Mouse (Mus musculus) kidney, postnatal 0 days (tissue): Measurements from ENCODE around the gene Nxpe4. TPM values are rescaled to one million over a fixed set of nuclear protein-coding genes. Genes with fewer than 3 reads are reported as not detected.

Source experiments
- ATAC-seq: fragments of 200-750 bp; cut with Nextera tagmentation; replicated peaks from 2 replicates; pipeline ENCODE4 v1.8.0; 2017; ENCODE audit warnings: low read depth, moderate number of reproducible peaks, moderate TSS enrichment, moderate library complexity; ENCODE audit not compliant: low FRiP score
- DNase-seq: peaks from one replicate; pipeline ENCODE4 v3.0.0-alpha.2; 2016; ENCODE audit warnings: low spot score
- H3K27ac ChIP-seq: fragments of 300-500 bp; sonication (generic); 2 replicates; pipeline ENCODE4 v1.5.1; 2014; ENCODE audit warnings: mild to moderate bottlenecking
- H3K27me3 ChIP-seq: fragments of 300-500 bp; sonication (generic); 2 replicates; pipeline ENCODE4 v1.6.1; 2014; ENCODE audit warnings: low read length, mixed read lengths; ENCODE audit not compliant: insufficient read depth
- H3K36me3 ChIP-seq: fragments of 300-500 bp; sonication (generic); 2 replicates; pipeline ENCODE4 v1.6.1; 2014; ENCODE audit warnings: low read length, mixed read lengths; ENCODE audit not compliant: insufficient read depth
- H3K4me1 ChIP-seq: fragments of 300-500 bp; sonication (generic); replicated peaks from 2 replicates; pipeline ENCODE4 v1.6.1; 2014; ENCODE audit warnings: antibody characterized with exemption, low read length, mixed read lengths; ENCODE audit not compliant: insufficient read depth
- H3K4me2 ChIP-seq: fragments of 300-500 bp; sonication (generic); 2 replicates; pipeline ENCODE4 v1.6.1; 2014; ENCODE audit warnings: mild to moderate bottlenecking, low read length, moderate library complexity, mixed read lengths
- H3K4me3 ChIP-seq: fragments of 300-500 bp; sonication (generic); replicated peaks from 2 replicates; pipeline ENCODE4 v1.5.1; 2014; ENCODE audit warnings: low read depth, low read length
- H3K9ac ChIP-seq: fragments of 300-500 bp; sonication (generic); 2 replicates; pipeline ENCODE4 v1.6.1; 2014; ENCODE audit warnings: low read depth, low read length
- H3K9me3 ChIP-seq: fragments of 300-500 bp; sonication (generic); replicated peaks from 2 replicates; pipeline ENCODE4 v1.6.1; 2016; ENCODE audit warnings: low read length, inconsistent platforms, mixed read lengths
- CTCF ChIP-seq: IDR thresholded peaks from 2 replicates; pipeline ENCODE4 v1.5.1; 2016; ENCODE audit warnings: antibody characterized with exemption, low read depth, mild to moderate bottlenecking, moderate library complexity
- WGBS: fragments of 180-500 bp; shearing (Covaris S2); extraction: QIAGEN DNeasy Blood & Tissue Kit; methylation state at CpG from one replicate; pipeline ENCODE4 v1.1.7; 2014; 5-methylcytosine and 5-hydroxymethylcytosine counted together
- polyA plus RNA-seq: library from polyadenylated mRNA; unstranded; fragments of >200 nt; fragmentation: Nextera tagmentation; extraction: Ambion mirVana; gene quantifications from 2 replicates; pipeline ENCODE4 v1.2.1, GENCODE M21; 2015

The Nxpe4 gene
- polyA plus RNA-seq, 1 experiment from 2014 or later = 8.9 TPM

DNA sequence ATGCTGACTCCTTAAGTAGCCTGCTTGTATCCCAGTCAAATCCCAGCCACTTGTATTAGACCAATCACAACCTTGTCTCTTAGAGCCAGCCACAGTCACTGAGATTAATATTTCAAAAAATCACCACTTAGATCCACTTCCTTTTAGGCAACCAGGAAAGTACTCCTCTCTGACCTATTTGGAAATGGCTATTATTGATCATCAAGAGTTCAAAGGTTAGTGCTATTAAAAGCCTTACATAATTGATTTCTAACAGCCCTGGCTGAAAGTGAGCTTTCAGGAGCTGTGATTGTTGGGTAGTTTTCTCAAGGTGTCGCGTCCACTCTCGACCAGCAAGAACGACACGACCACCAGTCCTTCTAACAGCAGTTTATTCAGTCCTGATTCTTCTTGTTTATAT is 149.4 kb downstream of the Nxpe4 start:
- Histone ChIP-seq H3K9me3 (no peaks in the 10 kb centered on the region), H3K4me3 (no peak overlapping the region), H3K27ac (no peak overlapping the region), H3K36me3 (no peaks in the 10 kb centered on the region), H3K4me1 (no peaks in the 10 kb centered on the region), H3K4me2 (no peak overlapping the region), H3K27me3 (no peaks in the 10 kb centered on the region), H3K9ac (no peak overlapping the region)
- no peak for TF ChIP-seq CTCF
- DNase-seq = no peak
- WGBS = 74% methylated on average over 5 of the region's 5 CpGs
- ATAC-seq = no peak

DNA sequence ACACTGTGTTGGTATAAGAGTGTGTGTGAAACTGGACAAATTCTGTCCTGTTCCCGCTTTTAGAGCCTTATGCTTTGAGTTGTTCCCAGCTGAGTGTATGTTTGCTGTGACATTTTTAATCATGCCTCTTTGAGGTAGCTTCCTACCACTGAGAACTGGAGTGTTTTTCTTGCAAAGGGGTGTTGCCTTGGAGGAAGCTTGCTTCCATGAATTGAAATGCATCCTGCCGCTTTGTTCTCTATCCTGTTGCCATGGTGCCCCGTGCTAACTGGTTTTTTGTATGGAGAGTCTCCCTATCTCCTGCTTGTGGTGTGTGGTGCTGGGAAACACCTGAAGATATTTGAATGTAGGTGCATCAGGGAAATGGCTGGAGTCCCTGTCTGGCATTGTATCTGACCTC is 152.4 kb downstream of the Nxpe4 start:
- Histone ChIP-seq H3K4me1 (no peaks in the 10 kb centered on the region), H3K9me3 (no peaks in the 10 kb centered on the region), H3K4me3 (no peak overlapping the region), H3K27me3 (no peaks in the 10 kb centered on the region), H3K4me2 (peak overlapping the region; percentile 21; the same call in 1 of the 2 replicates), H3K36me3 (no peaks in the 10 kb centered on the region), H3K9ac (no peak overlapping the region), H3K27ac (peak overlapping the region; percentile 73)
- no peak for TF ChIP-seq CTCF
- 38% methylated on average over 3 of the region's 3 CpGs for WGBS
- ATAC-seq (no peak), DNase-seq (peak; percentile 39)

DNA sequence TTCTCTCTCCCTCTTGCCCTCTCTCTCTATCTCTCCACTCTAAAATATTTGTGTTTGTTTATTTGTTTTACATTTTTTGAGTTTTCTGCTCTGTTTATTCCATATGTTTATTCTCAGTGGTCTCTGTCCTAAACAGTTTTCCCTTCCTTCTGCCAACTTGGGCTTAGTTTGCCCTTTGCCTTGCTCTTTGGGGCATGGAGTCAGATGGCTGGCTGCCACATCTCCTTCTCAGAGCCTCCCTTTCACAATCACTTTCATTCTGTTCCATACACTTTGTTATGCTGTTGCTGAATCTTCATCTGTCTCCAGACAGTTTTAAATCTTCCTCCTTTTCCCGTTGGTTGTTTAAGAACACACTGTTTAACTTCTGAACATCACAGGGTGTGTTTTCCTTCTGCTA is 154.0 kb downstream of the Nxpe4 start:
- ATAC-seq = no peak
- Histone ChIP-seq H3K27me3 (no peaks in the 10 kb centered on the region), H3K36me3 (no peaks in the 10 kb centered on the region), H3K27ac (no peak overlapping the region), H3K9ac (no peak overlapping the region), H3K4me1 (no peaks in the 10 kb centered on the region), H3K9me3 (no peaks in the 10 kb centered on the region), H3K4me2 (no peak overlapping the region), H3K4me3 (no peak overlapping the region)
- DNase-seq = no peak
- TF ChIP-seq CTCF = no peak
- 68% methylated on average over 1 of the region's 1 CpGs for WGBS

DNA sequence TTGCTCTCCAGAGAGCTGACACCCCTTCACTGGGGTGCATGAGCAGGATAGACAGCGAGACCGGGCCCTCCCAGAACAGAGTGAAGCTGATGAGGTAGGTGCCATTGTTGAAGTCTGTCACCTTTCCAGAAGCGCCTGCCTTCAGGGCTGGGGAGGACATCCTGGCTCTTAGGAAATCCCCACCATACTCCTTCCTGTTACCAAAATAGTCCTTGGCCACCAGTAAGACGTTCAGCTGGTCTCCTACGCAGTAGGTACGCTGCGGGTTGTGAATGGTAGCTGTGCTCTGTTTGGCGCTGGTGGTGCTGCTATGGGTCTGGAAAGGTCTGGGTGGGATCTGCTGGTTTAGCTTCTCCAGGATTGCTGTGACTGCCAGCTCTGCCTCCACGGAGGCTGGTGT is 164.5 kb downstream of the Nxpe4 start:
- H3K4me1 ChIP-seq = no peaks in the 10 kb centered on the region
- H3K9me3 ChIP-seq = no peaks in the 10 kb centered on the region
- WGBS = 87% methylated on average over 9 of the region's 9 CpGs
- H3K27me3 ChIP-seq = no peaks in the 10 kb centered on the region
- no peaks in the 10 kb centered on the region for H3K36me3 ChIP-seq
- no peak for TF ChIP-seq CTCF
- no peak overlapping the region for H3K4me3 ChIP-seq
- ATAC-seq = no peak
- no peak for DNase-seq
- H3K4me2 ChIP-seq = no peak overlapping the region
- no peak overlapping the region for H3K27ac ChIP-seq
- no peak overlapping the region for H3K9ac ChIP-seq

DNA sequence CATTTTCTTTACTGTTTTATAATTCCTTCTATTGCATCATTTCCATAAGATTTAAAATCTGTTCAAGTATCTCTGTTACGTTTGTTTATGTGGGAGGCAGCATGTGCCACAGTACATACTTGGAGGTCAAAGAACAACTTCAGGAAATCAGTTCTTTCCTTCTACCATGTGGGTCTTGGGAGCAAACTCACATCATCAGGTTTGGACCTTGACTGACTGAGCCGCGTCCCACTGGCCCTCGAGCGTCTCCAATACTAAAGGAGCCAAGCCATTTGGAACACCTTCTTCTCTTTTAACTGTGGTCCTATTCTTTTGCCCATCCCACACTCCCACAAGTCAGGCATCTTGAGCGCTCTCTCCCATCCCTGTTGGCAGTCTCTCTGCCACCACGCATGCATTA is 167.8 kb downstream of the Nxpe4 start:
- WGBS = 93% methylated on average over 7 of the region's 7 CpGs
- Histone ChIP-seq H3K9me3 (no peaks in the 10 kb centered on the region), H3K4me1 (no peaks in the 10 kb centered on the region), H3K27ac (no peak overlapping the region), H3K27me3 (no peaks in the 10 kb centered on the region), H3K4me3 (no peak overlapping the region), H3K9ac (no peak overlapping the region), H3K4me2 (no peak overlapping the region), H3K36me3 (no peaks in the 10 kb centered on the region)
- DNase-seq = no peak
- ATAC-seq = no peak
- no peak for TF ChIP-seq CTCF

DNA sequence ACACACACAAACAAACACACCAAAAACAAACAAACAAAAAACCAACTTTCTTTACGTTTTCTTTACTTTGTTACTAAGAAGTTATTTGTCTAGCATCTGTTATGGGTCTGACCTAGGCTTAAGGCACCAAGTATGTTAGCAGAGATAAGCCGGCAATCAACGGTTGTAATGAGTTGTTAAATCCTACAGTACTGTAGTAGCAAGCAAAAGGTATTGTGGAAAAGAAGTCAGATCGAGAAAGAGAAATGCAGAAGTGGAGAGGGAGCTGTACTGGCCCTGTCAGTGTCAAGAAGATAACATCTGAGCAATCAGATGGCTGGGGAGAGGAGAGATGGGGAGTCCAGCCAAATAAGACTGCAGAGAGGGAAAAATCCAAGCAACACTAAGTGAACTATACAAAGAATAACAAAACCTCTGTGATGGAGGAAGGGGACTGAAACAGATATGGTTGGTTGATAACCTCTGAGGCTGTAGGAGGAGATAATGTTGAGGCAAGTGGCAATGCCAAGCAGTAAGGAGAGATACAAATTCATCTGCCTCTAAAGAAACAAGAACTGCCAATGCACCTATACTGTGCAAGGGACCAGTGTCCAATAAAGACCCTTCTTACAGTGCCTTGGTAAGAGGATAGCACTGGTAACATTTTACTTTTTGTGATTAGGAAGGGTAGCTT is 177.1 kb downstream of the Nxpe4 start:
- Histone ChIP-seq H3K4me3 (no peak overlapping the region), H3K4me2 (no peak overlapping the region), H3K4me1 (no peaks in the 10 kb centered on the region), H3K27me3 (no peaks in the 10 kb centered on the region), H3K27ac (no peak overlapping the region), H3K36me3 (no peaks in the 10 kb centered on the region), H3K9ac (no peak overlapping the region), H3K9me3 (no peaks in the 10 kb centered on the region)
- no peak for TF ChIP-seq CTCF
- no peak for ATAC-seq
- no peak for DNase-seq
- 62% methylated on average over 4 of the region's 4 CpGs for WGBS

DNA sequence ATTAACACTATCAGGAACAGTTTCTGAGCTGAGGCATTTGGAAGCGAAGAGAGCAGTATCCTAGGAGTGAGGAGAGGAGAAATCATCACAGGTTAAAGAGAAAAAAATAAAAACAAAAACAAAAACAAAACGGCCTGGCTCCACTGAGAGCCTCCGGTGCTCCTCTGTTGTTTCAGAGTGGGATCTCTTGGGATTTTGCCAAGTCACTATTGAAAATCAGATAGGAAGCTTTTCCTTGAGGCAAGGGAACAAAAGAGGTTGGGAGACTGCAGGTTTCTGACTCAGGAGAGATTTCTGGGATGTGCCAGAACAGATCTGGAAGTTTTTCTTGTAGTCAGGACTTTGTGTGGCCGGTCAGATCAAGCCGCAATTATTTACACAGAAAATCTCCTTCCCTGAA is 177.7 kb downstream of the Nxpe4 start:
- WGBS = 59% methylated on average over 5 of the region's 5 CpGs
- H3K27ac ChIP-seq = no peak overlapping the region
- no peak for TF ChIP-seq CTCF
- DNase-seq (peak; percentile 21), ATAC-seq (no peak)
- H3K4me3 ChIP-seq = no peak overlapping the region
- no peak overlapping the region for H3K4me2 ChIP-seq
- H3K9me3 ChIP-seq = no peaks in the 10 kb centered on the region
- no peaks in the 10 kb centered on the region for H3K27me3 ChIP-seq
- H3K9ac ChIP-seq = no peak overlapping the region
- no peaks in the 10 kb centered on the region for H3K36me3 ChIP-seq
- no peaks in the 10 kb centered on the region for H3K4me1 ChIP-seq
